ENCODE assay signal across 7 mouse cellular contexts in genomic region chr13:46929719-46930658, GRCm38 (mm10). TPM values are rescaled to one million over a fixed set of nuclear protein-coding genes. Genes with fewer than 3 reads are reported as not detected.
DNase-seq lines count a peak whose midpoint lies in the region; ATAC-seq and TF ChIP-seq lines count a peak whose summit lies in the region.

Gene Kif13a (minus strand): TSS chr13:46929867.

- WGBS in bone marrow, adult 2 months = 12% methylated on average over 96 of the region's 96 CpGs
- under 1% methylated on average over 88 of the region's 96 CpGs for WGBS in embryonic facial prominence, embryonic 15.5 days
- WGBS in limb, embryonic 13.5 days = under 1% methylated on average over 81 of the region's 96 CpGs
- under 1% methylated on average over 72 of the region's 96 CpGs for WGBS in midbrain, embryonic 15.5 days

- peak; percentile 52; the same call in 1 of the 2 replicates for TF ChIP-seq POLR2A in bone marrow, adult 2 months (IDR thresholded peaks at IDR 0.05; ENCODE audit: borderline replicate concordance, control insufficient read depth, low read depth, low read length)

- peak within 1 kb of the TSS; percentile 98 for H3K27ac ChIP-seq in bone marrow, adult 2 months (ENCODE audit: control insufficient read depth, insufficient read depth, low read depth, low read length, poor library complexity)
- peak within 1 kb of the TSS; percentile 98 for H3K27ac ChIP-seq in embryonic facial prominence, embryonic 15.5 days (replicated peaks)
- peak within 1 kb of the TSS; percentile 97 for H3K27ac ChIP-seq in limb, embryonic 13.5 days
- H3K27ac ChIP-seq in midbrain, embryonic 15.5 days = peak within 1 kb of the TSS; percentile 97

- ATAC-seq in embryonic facial prominence, embryonic 15.5 days (ENCODE audit: insufficient number of reproducible peaks, low FRiP score, low TSS enrichment, low read depth) = peak; percentile 83
- ATAC-seq in limb, embryonic 13.5 days (ENCODE audit: low FRiP score, low read depth) = peak; percentile 77
- ATAC-seq in midbrain, embryonic 15.5 days (replicated peaks) = peak; percentile 86

- TF ChIP-seq CTCF in bone marrow, adult 2 months (IDR thresholded peaks at IDR 0.05; ENCODE audit: control insufficient read depth, insufficient read depth, low read length) = no peak

- peak within 1 kb of the TSS; percentile 90 for H3K4me3 ChIP-seq in bone marrow, adult 2 months (replicated peaks; ENCODE audit: control insufficient read depth, low read depth, low read length)
- peak within 1 kb of the TSS; percentile 84 for H3K4me3 ChIP-seq in embryonic facial prominence, embryonic 15.5 days (replicated peaks)
- peak within 1 kb of the TSS; percentile 73 for H3K4me3 ChIP-seq in limb, embryonic 13.5 days
- H3K4me3 ChIP-seq in midbrain, embryonic 15.5 days = peak within 1 kb of the TSS; percentile 88

- H3K4me1 ChIP-seq in bone marrow, adult 2 months (ENCODE audit: control insufficient read depth, insufficient read depth, low read length) = no peaks in the 10 kb centered on the region; the same call in none of the 2 replicates
- H3K4me1 ChIP-seq in embryonic facial prominence, embryonic 15.5 days = peaks cover 18% of the 10 kb centered on the region
- peaks cover 32% of the 10 kb centered on the region for H3K4me1 ChIP-seq in limb, embryonic 13.5 days
- H3K4me1 ChIP-seq in midbrain, embryonic 15.5 days = peaks cover 18% of the 10 kb centered on the region

- no peaks in the 10 kb centered on the region for H3K27me3 ChIP-seq in embryonic facial prominence, embryonic 15.5 days
- peaks cover 30% of the 10 kb centered on the region for H3K27me3 ChIP-seq in limb, embryonic 13.5 days
- 0 out of 2 replicates have a peak, but pooled peaks cover 3% of the 10 kb centered on the region for H3K27me3 ChIP-seq in midbrain, embryonic 15.5 days (replicated peaks)

- no peaks in the 10 kb centered on the region for H3K9me3 ChIP-seq in embryonic facial prominence, embryonic 15.5 days (replicated peaks)
- no peaks in the 10 kb centered on the region for H3K9me3 ChIP-seq in limb, embryonic 13.5 days
- H3K9me3 ChIP-seq in midbrain, embryonic 15.5 days = no peaks in the 10 kb centered on the region

- H3K36me3 ChIP-seq in embryonic facial prominence, embryonic 15.5 days = no peaks in the 10 kb centered on the region
- H3K36me3 ChIP-seq in limb, embryonic 13.5 days = peaks cover 8% of the 10 kb centered on the region
- H3K36me3 ChIP-seq in midbrain, embryonic 15.5 days (replicated peaks) = no peaks in the 10 kb centered on the region

- peak; percentile 94 for DNase-seq in heart, adult 8-10 months (ENCODE audit: low spot score)
- DNase-seq in kidney, adult 9 months = peak; percentile 97
- peak; percentile 45 to 56 for DNase-seq in spleen, adult 18-20 months

- peak within 1 kb of the TSS; percentile 87 for H3K9ac ChIP-seq in embryonic facial prominence, embryonic 15.5 days
- peak within 1 kb of the TSS; percentile 88 for H3K9ac ChIP-seq in limb, embryonic 13.5 days
- peak within 1 kb of the TSS; percentile 97 for H3K9ac ChIP-seq in midbrain, embryonic 15.5 days

- H3K4me2 ChIP-seq in embryonic facial prominence, embryonic 15.5 days (replicated peaks) = peak within 1 kb of the TSS; percentile 73
- H3K4me2 ChIP-seq in limb, embryonic 13.5 days (replicated peaks) = peak within 1 kb of the TSS; percentile 84
- peak within 1 kb of the TSS; percentile 90 for H3K4me2 ChIP-seq in midbrain, embryonic 15.5 days

RNA-seq across cellular contexts. Expression of gene Kif13a, which starts in this region (rescaled TPM):
- polyA plus RNA-seq in bone marrow, adult 2 months (2011; ENCODE audit: insufficient read depth, insufficient read length, low replicate concordance, missing spikeins) = 7.1 and 10.7 TPM in 2 replicates
- 21.0 and 26.7 TPM in 2 replicates for polyA plus RNA-seq in embryonic facial prominence, embryonic 15.5 days (2015; fragmentation: Nextera tagmentation; extraction: Ambion mirVana)
- 100 to 1,000 TPM; 113 to 126 (median 121) TPM for total RNA-seq in heart, adult 8-10 months (2022)
- polyA plus RNA-seq in limb, embryonic 13.5 days (2015; fragmentation: Nextera tagmentation; extraction: Ambion mirVana) = 17.4 and 20.3 TPM in 2 replicates
- polyA plus RNA-seq in midbrain, embryonic 15.5 days (2015; fragmentation: Nextera tagmentation; extraction: Ambion mirVana) = 11.9 and 14.1 TPM in 2 replicates

Comparison
In these comparisons a context has a peak if more than half of its experiments do, and no peak if none do; other contexts are left out.
1. Peak in every context shown above with its lines: DNase-seq, ATAC-seq, H3K4me3 ChIP-seq and H3K27ac ChIP-seq.